In genomic region chr6:101517584-101517983, GRCm38 (mm10) we compare ENCODE assay signal across 15 mouse cellular contexts.
"Had no signal": no experiment of that assay in that cellular context is flagged by ENCODE, and none has a peak within 500 bp of the region (broad histone marks: within the 10 kb centered on the region; RNA-seq: fewer than 3 reads in every experiment).

No protein-coding gene starts in this region.

- H3K27ac ChIP-seq: left cerebral cortex, adult 2 months; limb, embryonic 10.5 days; liver, embryonic 15.5 days; macrophage; midbrain, embryonic 15.5 days; neural tube, embryonic 13.5 days; stomach, postnatal 0 days had no signal

- ATAC-seq: midbrain, embryonic 15.5 days had no signal

- H3K4me1 ChIP-seq: megakaryocyte, embryonic 14.5 days; midbrain, embryonic 15.5 days had no signal

- DNase-seq: kidney, postnatal 14 days; lung, embryonic 14.5 days; lung, postnatal 14 days; right cerebral cortex, postnatal 14 days; thymus, postnatal 4 days had no signal

- H3K4me3 ChIP-seq: left cerebral cortex, adult 2 months; limb, embryonic 10.5 days; liver, embryonic 15.5 days; megakaryocyte, embryonic 14.5 days; midbrain, embryonic 15.5 days; neural tube, embryonic 13.5 days had no signal

- H3K9ac ChIP-seq: liver, embryonic 15.5 days; lung, embryonic 14.5 days; midbrain, embryonic 15.5 days; neural tube, embryonic 13.5 days had no signal

- H3K36me3 ChIP-seq: limb, embryonic 10.5 days; liver, embryonic 15.5 days; midbrain, embryonic 15.5 days; neural tube, embryonic 13.5 days had no signal

- H3K27me3 ChIP-seq: liver, embryonic 15.5 days; megakaryocyte, embryonic 14.5 days; midbrain, embryonic 15.5 days; neural tube, embryonic 13.5 days had no signal

- H3K4me2 ChIP-seq: liver, embryonic 11.5 days; liver, embryonic 15.5 days; lung, embryonic 14.5 days; midbrain, embryonic 11.5 days; midbrain, embryonic 15.5 days; neural tube, embryonic 13.5 days had no signal

- H3K9me3 ChIP-seq: limb, embryonic 10.5 days; liver, embryonic 15.5 days; midbrain, embryonic 15.5 days; neural tube, embryonic 13.5 days had no signal
